11 mouse cellular contexts compared by ENCODE assay signal in the genomic region with DNA sequence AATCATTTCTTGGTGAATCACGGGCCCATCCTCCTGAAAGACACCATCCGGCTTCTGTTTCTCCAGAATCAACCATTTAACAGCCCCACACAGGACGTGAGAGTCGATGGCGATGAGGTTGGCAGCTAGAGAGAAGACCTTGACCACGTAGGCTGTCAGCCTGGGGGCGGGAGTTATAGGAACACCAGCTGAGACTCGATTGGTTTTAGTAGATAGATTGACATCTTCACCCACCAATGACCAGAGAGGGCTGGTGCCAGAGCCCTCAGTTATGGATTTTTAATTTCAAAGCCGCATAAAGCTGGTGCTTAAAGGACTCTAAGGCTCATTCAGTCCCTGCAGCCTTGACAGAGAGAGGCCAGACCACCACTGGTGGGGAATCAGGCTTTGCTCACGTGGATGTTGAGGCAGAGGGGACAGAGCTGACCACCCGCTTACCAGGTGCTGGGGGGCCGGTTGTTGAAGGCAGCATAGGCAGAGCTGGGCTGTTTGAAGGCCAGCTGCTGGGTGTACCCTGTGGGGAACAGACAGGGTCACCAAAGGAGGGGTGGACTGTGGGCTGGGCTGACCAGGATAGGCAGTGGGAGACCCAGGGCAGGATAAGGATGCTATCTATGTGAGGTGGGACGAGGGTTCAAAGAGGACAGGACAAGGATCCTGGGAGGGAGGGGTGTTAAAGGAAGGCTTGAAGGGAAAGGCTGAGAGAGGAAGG. TPM values are rescaled to one million over a fixed set of nuclear protein-coding genes. Genes with fewer than 3 reads are reported as not detected.
DNase-seq lines count a peak whose midpoint lies in the region; ATAC-seq lines count a peak whose summit lies in the region.
"Had no signal": no experiment of that assay in that cellular context is flagged by ENCODE, and none has a peak within 500 bp of the region (broad histone marks: within the 10 kb centered on the region; RNA-seq: fewer than 3 reads in every experiment).

No protein-coding gene starts in this region.

- DNase-seq in kidney, adult 18-20 months: no peak
- peak; percentile 29 for DNase-seq in adipocyte (ENCODE audit: low spot score)
- no peak for DNase-seq in right cerebral cortex, adult 2 months (ENCODE audit: low spot score in 2 of 2)
- no peak for DNase-seq in adrenal gland, postnatal 10 days
- DNase-seq in heart, embryonic 10.5 days (ENCODE audit: low spot score): no peak
- DNase-seq: right cerebral cortex, postnatal 25 days had no signal

- H3K9me3 ChIP-seq in kidney, embryonic 16.5 days (ENCODE audit: low read length): no peaks in the 10 kb centered on the region
- no peaks in the 10 kb centered on the region for H3K9me3 ChIP-seq in hindbrain, embryonic 15.5 days
- H3K9me3 ChIP-seq in neural tube, embryonic 15.5 days (replicated peaks): no peaks in the 10 kb centered on the region
- H3K9me3 ChIP-seq in heart, embryonic 10.5 days: no peaks in the 10 kb centered on the region

- no peak overlapping the region for H3K9ac ChIP-seq in kidney, embryonic 16.5 days (replicated peaks; ENCODE audit: low read length)
- no peak overlapping the region for H3K9ac ChIP-seq in hindbrain, embryonic 15.5 days
- no peak overlapping the region; the same call in 1 of the 2 replicates for H3K9ac ChIP-seq in neural tube, embryonic 15.5 days (replicated peaks)

- no peaks in the 10 kb centered on the region for H3K36me3 ChIP-seq in kidney, embryonic 16.5 days (ENCODE audit: insufficient read depth, low read length)
- no peaks in the 10 kb centered on the region for H3K36me3 ChIP-seq in hindbrain, embryonic 15.5 days
- H3K36me3 ChIP-seq in neural tube, embryonic 15.5 days: no peaks in the 10 kb centered on the region
- no peaks in the 10 kb centered on the region for H3K36me3 ChIP-seq in heart, embryonic 10.5 days

- no peaks in the 10 kb centered on the region for H3K4me1 ChIP-seq in kidney, embryonic 16.5 days (ENCODE audit: insufficient read depth, low read length)
- H3K4me1 ChIP-seq in hindbrain, embryonic 15.5 days (replicated peaks): no peaks in the 10 kb centered on the region
- peaks cover 4% of the 10 kb centered on the region; the same call in 1 of the 2 replicates for H3K4me1 ChIP-seq in neural tube, embryonic 15.5 days
- no peaks in the 10 kb centered on the region for H3K4me1 ChIP-seq in heart, embryonic 10.5 days

- 45% methylated on average over 13 of the region's 13 CpGs for WGBS in kidney, embryonic 16.5 days
- WGBS in hindbrain, embryonic 15.5 days: 40% methylated on average over 13 of the region's 13 CpGs
- 52% methylated on average over 13 of the region's 13 CpGs for WGBS in neural tube, embryonic 15.5 days
- 38% methylated on average over 13 of the region's 13 CpGs for WGBS in heart, embryonic 10.5 days

- H3K4me2 ChIP-seq in kidney, embryonic 16.5 days (replicated peaks; ENCODE audit: low read depth, low read length): no peak overlapping the region
- H3K4me2 ChIP-seq in hindbrain, embryonic 15.5 days: peak overlapping the region; percentile 41
- H3K4me2 ChIP-seq in neural tube, embryonic 15.5 days: peak overlapping the region; percentile 34

- no peaks in the 10 kb centered on the region for H3K27me3 ChIP-seq in kidney, embryonic 16.5 days (ENCODE audit: insufficient read depth, low read length)
- no peaks in the 10 kb centered on the region for H3K27me3 ChIP-seq in hindbrain, embryonic 15.5 days
- H3K27me3 ChIP-seq in neural tube, embryonic 15.5 days (replicated peaks): no peaks in the 10 kb centered on the region
- peaks cover 22% of the 10 kb centered on the region; the same call in 1 of the 2 replicates for H3K27me3 ChIP-seq in heart, embryonic 10.5 days (ENCODE audit: insufficient read depth, poor library complexity, severe bottlenecking)

- no peak overlapping the region for H3K4me3 ChIP-seq in kidney, embryonic 16.5 days (ENCODE audit: low read length)
- H3K4me3 ChIP-seq in hindbrain, embryonic 15.5 days: no peak overlapping the region
- H3K4me3 ChIP-seq in neural tube, embryonic 15.5 days (replicated peaks): no peak overlapping the region
- H3K4me3 ChIP-seq in heart, embryonic 10.5 days: no peak overlapping the region

- H3K27ac ChIP-seq in kidney, embryonic 16.5 days (ENCODE audit: low read length): no peak overlapping the region
- no peak overlapping the region for H3K27ac ChIP-seq in hindbrain, embryonic 15.5 days (replicated peaks)
- H3K27ac ChIP-seq in neural tube, embryonic 15.5 days (replicated peaks): no peak overlapping the region; the same call in 1 of the 2 replicates
- no peak overlapping the region for H3K27ac ChIP-seq in heart, embryonic 10.5 days

- ATAC-seq in kidney, embryonic 16.5 days (ENCODE audit: low FRiP score, low TSS enrichment): 0 out of 2 replicates have a peak, but pooled peaks have one; percentile 24
- ATAC-seq in hindbrain, embryonic 15.5 days (ENCODE audit: low FRiP score, low read depth): peak; percentile 86
- peak; percentile 90 for ATAC-seq in neural tube, embryonic 15.5 days (ENCODE audit: low FRiP score)

RNA-seq across cellular contexts. Expression of gene C3, which starts 13.1 kb away (rescaled TPM):
- polyA plus RNA-seq in kidney, embryonic 16.5 days (2015; fragmentation: Nextera tagmentation; extraction: Ambion mirVana): 1.1 and 2.4 TPM in 2 replicates
- 1.2 and 1.9 TPM in 2 replicates for polyA plus RNA-seq in hindbrain, embryonic 15.5 days (2015; fragmentation: Nextera tagmentation; extraction: Ambion mirVana)
- 3.7 and 4.0 TPM in 2 replicates for polyA plus RNA-seq in neural tube, embryonic 15.5 days (2015; fragmentation: Nextera tagmentation; extraction: Ambion mirVana)
- total RNA-seq in adrenal gland, postnatal 10 days (2021): 100 to 1,000 TPM; 426 to 804 TPM
- 0.46 and 5.3 TPM in 2 replicates for polyA plus RNA-seq in heart, embryonic 10.5 days (2016; fragmentation: Nextera tagmentation; extraction: Ambion mirVana)

RNA-seq across cellular contexts. Expression of gene Tnfsf14, which starts 20.9 kb away (rescaled TPM):
- polyA plus RNA-seq in kidney, embryonic 16.5 days (2015; fragmentation: Nextera tagmentation; extraction: Ambion mirVana): 0.09 and 0.19 TPM in 2 replicates
- polyA plus RNA-seq in hindbrain, embryonic 15.5 days (2015; fragmentation: Nextera tagmentation; extraction: Ambion mirVana): 0.08 TPM in 1 of 2 replicates, not detected in the other
- 0.37 TPM in 1 of 2 replicates, not detected in the other for polyA plus RNA-seq in neural tube, embryonic 15.5 days (2015; fragmentation: Nextera tagmentation; extraction: Ambion mirVana)
- total RNA-seq in adrenal gland, postnatal 10 days (2021): under 1 TPM; 0.30 to 0.33 TPM
- 0.27 and 0.28 TPM in 2 replicates for polyA plus RNA-seq in heart, embryonic 10.5 days (2016; fragmentation: Nextera tagmentation; extraction: Ambion mirVana)
- total RNA-seq: left cerebral cortex, postnatal 36 days had no signal
- polyA plus RNA-seq: frontal cortex, adult 2 months had no signal

RNA-seq across cellular contexts. Expression of gene Gpr108, which starts 33.4 kb away (rescaled TPM):
- polyA plus RNA-seq in kidney, embryonic 16.5 days (2015; fragmentation: Nextera tagmentation; extraction: Ambion mirVana): 39.0 and 42.8 TPM in 2 replicates
- 22.3 and 24.0 TPM in 2 replicates for polyA plus RNA-seq in hindbrain, embryonic 15.5 days (2015; fragmentation: Nextera tagmentation; extraction: Ambion mirVana)
- 23.3 and 27.6 TPM in 2 replicates for polyA plus RNA-seq in neural tube, embryonic 15.5 days (2015; fragmentation: Nextera tagmentation; extraction: Ambion mirVana)
- total RNA-seq in adrenal gland, postnatal 10 days (2021): 10 to 100 TPM; 51.1 to 56.2 TPM
- 25.2 and 28.6 TPM in 2 replicates for polyA plus RNA-seq in heart, embryonic 10.5 days (2016; fragmentation: Nextera tagmentation; extraction: Ambion mirVana)

RNA-seq across cellular contexts. Expression of gene Trip10, which starts 34.4 kb away (rescaled TPM):
- 52.6 and 55.0 TPM in 2 replicates for polyA plus RNA-seq in kidney, embryonic 16.5 days (2015; fragmentation: Nextera tagmentation; extraction: Ambion mirVana)
- 10.4 and 11.6 TPM in 2 replicates for polyA plus RNA-seq in hindbrain, embryonic 15.5 days (2015; fragmentation: Nextera tagmentation; extraction: Ambion mirVana)
- 9.3 and 15.9 TPM in 2 replicates for polyA plus RNA-seq in neural tube, embryonic 15.5 days (2015; fragmentation: Nextera tagmentation; extraction: Ambion mirVana)
- total RNA-seq in adrenal gland, postnatal 10 days (2021): 10 to 100 TPM; 39.2 to 56.6 TPM
- polyA plus RNA-seq in heart, embryonic 10.5 days (2016; fragmentation: Nextera tagmentation; extraction: Ambion mirVana): 44.4 and 46.8 TPM in 2 replicates

Comparison
In these comparisons a context has a peak if more than half of its experiments do, and no peak if none do; other contexts are left out.
1. ATAC-seq: peak in every context shown above with its lines; median percentile 90 in neural tube, embryonic 15.5 days; 86 in hindbrain, embryonic 15.5 days; 24 in kidney, embryonic 16.5 days.